Mouse (Mus musculus) gastrocnemius, postnatal 36 days (tissue): Measurements from ENCODE around the gene Hoxc4. TPM values are rescaled to one million over a fixed set of nuclear protein-coding genes. Genes with fewer than 3 reads are reported as not detected.

ENCODE experiments used
- DNase-seq, 2 experiments: peaks; one replicate each; pipeline ENCODE4 v3.0.0; 2022
- intact Hi-C: fragments of 180-260 bp; cut with DNase I; formaldehyde crosslinking; loops from one replicate; pipeline ENCODE4 v1.15.1; 2025
- total RNA-seq, 2 experiments: library from RNA; stranded (reverse); gene quantifications; 2 replicates each; pipeline ENCODE4 v1.2.3; 2021

The Hoxc4 gene
- total RNA-seq, 2 experiments from 2014 or later = 4.1 to 4.2 TPM

DNA sequence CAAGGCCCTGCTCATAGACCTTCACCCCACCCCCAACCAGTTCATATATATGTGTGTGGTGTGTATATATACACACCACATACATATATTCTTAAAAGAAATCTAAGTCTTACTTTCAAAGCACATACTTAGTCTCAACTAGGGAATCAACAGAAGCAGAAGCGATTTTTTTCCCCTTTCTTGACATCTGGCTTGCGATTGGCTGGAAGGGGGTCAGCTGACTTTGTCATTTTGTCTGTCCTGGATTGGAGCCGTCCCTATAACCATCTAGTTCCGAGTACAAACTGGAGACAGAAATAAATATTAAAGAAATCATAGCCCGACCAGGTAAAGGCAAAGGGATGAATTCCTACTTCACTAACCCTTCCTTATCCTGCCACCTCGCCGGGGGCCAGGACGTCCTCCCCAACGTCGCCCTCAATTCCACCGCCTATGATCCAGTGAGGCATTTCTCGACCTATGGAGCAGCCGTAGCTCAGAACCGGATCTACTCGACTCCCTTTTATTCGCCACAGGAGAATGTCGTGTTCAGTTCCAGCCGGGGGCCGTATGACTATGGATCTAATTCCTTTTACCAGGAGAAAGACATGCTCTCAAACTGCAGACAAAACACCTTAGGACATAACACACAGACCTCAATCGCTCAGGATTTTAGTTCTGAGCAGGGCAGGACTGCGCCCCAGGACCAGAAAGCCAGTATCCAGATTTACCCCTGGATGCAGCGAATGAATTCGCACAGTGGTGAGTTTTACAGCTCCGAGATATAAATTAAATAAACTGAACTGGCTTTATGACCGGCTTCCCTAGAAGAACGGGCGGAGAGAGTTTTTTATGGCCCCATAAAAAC, 9.2 kb upstream of the Hoxc4 start:
- no peak for DNase-seq
- intact Hi-C loops = loop anchor here (5.0 kb wide), 1 partner anchor 158 kb away; the partner anchor contains the start of gene Smug1

DNA sequence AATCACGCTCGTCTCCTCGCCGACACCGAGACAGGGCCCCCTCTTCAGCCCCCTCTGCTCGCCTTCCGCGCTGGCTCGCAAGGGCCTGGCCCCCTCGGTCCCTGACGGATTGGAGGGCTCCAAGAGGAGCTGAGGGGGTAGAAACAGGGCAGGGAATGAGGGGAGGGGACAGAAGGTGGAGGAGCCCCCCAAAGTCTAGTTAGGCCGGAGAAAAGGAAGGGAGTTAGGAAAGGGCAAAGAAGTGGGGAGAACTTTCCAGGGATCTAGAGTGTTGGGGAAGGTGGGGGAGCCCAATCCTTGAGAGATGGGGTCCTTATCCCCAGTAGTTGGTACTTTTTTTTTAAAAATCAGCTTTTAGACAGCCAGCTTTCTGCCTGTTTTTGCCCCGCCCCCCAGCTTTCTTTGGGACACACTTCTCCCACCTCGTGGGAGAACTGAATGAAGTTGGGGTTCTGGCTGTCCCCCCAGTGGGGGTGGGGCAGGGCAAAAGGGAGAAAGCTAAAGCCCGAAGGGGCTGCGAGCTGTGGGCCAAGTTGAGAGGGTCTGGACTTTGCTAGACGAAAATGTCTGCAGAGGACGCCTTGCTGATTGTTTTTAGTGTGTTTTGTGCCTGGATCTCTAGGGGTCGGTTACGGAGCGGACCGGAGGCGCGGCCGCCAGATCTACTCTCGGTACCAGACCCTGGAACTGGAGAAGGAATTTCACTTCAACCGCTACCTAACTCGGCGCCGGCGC, 8.5 kb upstream of the Hoxc4 start:
- intact Hi-C loops = loop anchor here (5.0 kb wide), 1 partner anchor 157 kb away; the partner anchor contains the start of gene Smug1
- no peak for DNase-seq

DNA sequence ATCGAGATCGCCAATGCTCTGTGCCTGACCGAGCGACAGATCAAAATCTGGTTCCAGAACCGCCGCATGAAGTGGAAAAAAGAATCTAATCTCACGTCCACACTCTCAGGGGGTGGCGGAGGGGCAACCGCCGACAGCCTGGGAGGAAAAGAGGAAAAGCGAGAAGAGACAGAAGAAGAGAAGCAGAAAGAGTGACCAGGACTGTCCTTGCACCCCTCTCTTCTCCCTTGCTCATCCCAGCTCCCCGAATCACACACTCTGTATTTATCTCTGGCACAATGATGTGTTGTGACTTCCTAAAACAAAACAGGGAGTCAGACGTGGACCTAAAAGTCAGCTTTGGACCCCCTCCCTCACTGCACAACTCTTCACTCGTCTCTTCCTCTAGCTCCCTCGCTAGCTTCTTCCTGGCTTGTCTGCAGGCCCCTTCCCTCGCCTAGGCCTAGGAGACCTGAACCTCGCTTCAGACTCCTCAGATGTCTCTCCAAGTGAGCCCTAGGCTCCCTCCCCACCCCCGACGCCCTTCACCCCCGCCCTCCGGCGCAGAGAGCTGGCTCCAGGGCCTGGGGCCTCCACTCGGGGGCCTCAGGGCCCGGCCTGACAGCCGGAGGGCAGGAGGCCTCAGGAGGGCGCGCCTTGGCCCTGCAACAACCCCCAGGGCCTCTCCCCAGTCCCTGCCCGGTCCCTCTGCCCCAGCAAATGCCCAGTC, 7.7 kb upstream of the Hoxc4 start:
- no peak for DNase-seq
- intact Hi-C loops = loop anchor here (5.0 kb wide), 1 partner anchor 156 kb away; the partner anchor contains the start of gene Smug1

DNA sequence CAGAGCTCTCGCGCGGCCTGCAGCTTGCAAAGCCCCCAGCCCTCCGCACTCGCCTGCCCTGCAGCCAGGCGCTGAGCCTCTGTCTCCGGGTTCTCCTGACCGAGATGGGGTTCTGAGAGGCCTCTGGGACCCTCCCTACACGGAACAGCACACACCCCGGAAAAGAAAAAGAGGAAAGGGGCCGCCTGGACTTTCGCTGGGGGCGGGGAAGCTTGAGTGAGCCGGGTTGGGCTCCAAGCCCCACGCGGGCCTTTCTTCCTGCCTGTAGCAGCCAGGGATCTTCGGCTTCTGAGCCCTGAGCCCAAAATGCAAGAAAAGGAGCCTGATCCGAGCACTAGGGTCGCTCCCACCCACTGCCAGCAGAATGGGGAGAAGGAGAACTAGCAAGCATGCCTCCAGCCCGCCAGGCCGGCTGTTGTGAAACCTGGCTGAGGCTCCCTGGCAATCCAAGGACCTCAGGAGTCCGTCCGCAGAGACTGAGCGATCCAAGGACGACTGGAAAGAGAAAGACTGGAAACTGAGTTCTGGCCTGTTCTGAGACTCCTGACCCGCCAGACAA, 6.7 kb upstream of the Hoxc4 start:
- no peak for DNase-seq
- intact Hi-C loops = loop anchor here (2.0 to 5.0 kb wide), 2 partner anchors 109 to 155 kb away; partner anchors contain the start of gene Smug1

DNA sequence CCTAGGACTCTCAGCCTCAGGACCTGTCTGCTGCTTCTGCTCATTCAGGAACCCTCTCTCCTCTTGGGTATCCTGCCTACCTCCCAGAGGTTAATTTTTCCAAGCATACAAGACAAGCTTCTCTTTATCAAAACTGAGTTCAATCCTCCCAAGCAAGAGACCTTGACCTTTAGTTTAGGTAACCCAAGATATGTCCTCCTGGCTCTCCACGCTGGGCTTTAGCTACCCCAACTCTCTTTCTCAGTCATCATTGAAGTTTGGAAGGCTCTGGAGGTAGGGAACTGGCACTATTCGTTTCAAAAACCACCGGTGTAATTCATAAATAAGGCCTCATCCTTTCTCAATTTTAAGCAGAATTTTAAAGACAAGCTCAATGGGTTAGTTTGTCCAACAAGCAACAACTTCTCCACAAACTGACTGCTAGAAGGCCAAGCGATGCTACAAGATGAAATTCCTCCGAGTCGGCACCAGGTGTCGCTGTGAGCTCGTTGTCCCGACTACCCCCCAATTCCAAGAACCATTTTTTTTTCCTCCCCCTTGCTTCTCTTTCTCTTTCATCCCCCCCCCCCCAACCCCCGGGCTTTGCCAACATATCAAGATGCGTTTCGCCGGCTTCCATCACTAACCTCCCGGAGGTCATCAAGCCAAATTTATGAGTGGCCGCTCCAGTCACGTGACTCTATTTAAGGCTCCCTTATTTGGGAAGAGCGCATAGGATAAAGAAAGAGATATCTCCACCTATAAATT, 5.3 kb upstream of the Hoxc4 start:
- no peak for DNase-seq
- intact Hi-C loops = loop anchor here (2.0 to 5.0 kb wide), 2 partner anchors 107 to 154 kb away; partner anchors contain the start of gene Smug1

DNA sequence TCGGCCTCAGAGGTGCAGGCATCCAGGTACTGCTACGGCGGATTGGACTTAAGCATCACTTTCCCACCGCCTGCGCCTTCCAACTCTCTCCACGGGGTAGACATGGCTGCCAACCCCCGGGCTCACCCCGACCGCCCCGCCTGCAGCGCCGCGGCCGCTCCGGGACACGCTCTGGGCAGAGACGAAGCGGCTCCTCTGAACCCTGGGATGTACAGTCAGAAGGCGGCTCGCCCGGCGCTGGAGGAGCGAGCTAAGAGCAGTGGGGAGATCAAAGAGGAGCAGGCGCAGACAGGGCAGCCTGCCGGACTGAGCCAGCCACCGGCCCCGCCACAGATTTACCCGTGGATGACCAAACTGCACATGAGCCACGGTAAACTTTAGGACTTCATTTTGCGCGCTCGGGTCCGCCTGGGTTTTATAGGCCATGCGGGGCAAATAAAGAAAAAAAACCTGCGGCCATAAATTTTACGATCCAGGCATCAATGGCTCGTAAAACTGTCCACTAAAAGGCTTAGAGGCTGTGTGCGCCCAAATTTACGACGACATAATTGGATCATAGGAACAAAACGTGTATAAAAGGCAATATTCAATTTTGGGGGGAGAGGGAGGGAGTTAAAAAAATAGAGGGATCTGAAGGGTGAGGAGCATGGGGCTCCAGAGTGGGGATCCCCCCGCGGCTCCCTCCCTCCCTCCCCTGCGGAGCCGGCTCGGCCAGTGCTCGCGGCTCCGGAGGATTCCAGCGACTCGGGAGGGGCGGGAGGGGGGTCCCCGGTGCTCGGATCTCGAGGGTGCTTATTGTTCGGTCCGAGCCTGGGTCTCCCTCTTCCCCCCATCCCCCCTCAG, 4.3 kb upstream of the Hoxc4 start:
- intact Hi-C loops = loop anchor here (5.0 kb wide), 1 partner anchor 153 kb away; the partner anchor contains the start of gene Smug1
- peak in 1 of 2 experiments; percentile 43 for DNase-seq

DNA sequence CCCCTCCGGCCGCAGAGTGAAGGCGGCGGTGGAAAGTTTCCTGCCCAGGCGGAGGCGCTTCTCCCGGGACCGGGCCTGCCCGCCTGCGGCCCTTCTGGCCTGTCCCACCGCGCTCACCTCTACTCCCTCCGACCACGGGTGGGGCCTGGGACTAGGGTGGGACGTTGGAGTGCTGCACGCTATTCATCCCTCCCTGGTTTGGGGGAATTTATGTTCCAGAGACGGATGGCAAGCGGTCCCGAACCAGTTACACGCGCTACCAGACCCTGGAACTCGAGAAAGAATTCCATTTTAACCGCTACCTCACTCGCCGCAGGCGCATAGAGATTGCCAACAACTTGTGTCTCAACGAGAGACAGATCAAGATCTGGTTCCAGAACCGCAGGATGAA, 3.7 kb upstream of the Hoxc4 start:
- intact Hi-C loops = no loop called here
- no peak for DNase-seq

DNA sequence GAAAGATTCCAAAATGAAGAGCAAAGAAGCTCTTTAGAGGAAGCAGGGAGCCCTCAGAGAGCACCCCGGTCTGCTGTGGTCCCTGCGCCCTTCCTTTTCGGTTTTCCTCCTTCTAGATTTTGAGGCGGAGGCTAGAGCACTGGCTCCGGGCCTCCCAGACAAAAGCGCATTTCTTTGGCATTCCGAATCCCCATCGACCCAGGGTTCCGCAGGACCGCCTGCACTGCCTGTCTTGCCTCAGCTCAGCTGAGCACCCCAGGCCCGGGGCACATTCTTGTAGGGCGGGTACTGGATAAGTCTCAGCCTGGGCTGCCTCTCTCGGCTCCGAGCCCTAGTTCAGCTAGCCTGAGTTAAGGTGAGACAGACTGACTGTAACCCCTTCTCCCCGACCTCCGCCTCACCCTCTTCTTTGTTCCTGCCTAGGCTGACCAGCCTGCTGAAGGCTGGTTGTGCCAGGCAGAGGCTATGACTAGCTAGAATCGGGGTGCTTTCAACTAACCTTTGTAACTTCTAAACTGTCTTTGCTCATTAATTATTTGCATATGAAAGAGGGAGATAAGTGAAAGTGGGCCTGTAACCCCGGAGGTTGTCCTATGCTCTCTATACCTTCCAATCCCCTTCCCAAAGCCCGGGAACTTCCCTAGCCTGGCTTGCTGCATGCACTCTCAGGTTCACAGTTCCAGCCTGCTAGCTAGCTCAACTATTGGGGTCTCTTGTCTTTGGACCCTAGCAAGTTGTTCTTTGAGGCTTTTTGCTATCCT, 3.1 kb upstream of the Hoxc4 start:
- intact Hi-C loops = no loop called here

DNA sequence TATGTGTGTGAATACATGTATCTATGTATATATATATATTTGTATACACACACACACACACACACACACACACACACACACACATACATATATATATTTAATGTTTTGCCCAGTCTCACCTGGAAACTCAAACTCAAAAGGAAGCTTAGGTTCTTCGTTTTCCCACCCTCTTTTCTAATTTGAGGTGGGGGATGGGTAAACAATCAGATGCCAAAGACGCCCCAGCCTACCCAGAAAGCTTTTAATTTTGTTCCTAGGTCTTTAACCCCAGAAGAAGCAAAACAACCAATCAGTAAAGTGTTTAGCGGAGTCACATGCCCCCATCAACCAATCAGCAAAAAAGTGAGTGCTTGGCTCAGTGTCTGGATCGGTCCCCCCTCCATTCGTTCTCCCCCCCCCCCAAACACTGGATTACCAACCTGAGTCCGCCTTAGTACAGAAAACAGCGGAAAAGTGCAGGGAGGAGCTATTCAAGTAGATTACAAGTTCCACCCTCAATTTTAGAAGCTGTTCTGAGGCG, 2.2 kb downstream of the Hoxc4 start:
- intact Hi-C loops = loop anchor here (5.0 kb wide), 1 partner anchor 46 kb away; no protein-coding TSS in a partner anchor

More for the DNA sequence above, 3.1 kb upstream of the Hoxc4 start:
- no peak for DNase-seq

DNA sequence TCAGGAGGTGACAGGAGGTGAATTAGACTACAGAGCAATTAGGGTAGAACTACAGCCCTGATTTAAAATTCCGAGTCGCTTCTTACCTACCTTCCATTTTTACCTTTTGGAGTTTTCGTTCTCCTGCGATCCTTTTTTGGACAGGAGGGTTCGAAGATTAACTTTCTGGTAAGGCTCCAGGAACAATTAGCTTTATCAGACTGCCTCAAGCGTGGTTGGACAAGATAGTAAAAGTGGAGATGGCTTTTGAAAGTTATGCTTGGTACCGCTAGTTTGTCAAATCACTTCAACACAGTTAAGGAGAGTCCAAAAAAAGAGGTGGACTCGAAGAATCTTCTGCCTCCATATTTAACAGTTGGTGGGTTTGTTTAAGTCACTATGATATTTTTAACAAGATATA, 2.8 kb downstream of the Hoxc4 start:
- intact Hi-C loops = loop anchor here (5.0 kb wide), 1 partner anchor 46 kb away; no protein-coding TSS in a partner anchor
- no peak for DNase-seq

More for the DNA sequence above, 2.2 kb downstream of the Hoxc4 start:
- DNase-seq = no peak

DNA sequence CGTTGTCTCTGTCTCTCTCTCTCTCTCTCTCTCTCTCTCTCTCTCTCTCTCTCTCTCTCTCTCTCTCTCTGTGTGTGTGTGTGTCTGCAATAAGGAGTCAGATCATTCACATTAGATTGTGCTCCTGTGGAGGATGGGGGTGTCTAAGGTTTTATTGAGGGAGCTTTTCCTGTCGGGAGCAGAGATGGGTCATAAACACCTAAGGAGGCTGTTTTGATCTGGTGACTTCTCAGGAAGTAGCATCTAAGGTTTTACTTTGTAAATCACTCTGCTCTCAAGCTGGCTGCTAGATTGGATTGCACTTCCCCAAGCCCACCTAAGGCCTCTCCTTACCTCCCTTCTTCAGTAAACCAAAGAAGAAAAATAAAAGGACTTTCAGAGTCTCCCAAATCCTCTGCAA, 5.4 kb downstream of the Hoxc4 start:
- DNase-seq = no peak
- intact Hi-C loops = loop anchor here (5.0 kb wide), 1 partner anchor 43 kb away; no protein-coding TSS in a partner anchor

DNA sequence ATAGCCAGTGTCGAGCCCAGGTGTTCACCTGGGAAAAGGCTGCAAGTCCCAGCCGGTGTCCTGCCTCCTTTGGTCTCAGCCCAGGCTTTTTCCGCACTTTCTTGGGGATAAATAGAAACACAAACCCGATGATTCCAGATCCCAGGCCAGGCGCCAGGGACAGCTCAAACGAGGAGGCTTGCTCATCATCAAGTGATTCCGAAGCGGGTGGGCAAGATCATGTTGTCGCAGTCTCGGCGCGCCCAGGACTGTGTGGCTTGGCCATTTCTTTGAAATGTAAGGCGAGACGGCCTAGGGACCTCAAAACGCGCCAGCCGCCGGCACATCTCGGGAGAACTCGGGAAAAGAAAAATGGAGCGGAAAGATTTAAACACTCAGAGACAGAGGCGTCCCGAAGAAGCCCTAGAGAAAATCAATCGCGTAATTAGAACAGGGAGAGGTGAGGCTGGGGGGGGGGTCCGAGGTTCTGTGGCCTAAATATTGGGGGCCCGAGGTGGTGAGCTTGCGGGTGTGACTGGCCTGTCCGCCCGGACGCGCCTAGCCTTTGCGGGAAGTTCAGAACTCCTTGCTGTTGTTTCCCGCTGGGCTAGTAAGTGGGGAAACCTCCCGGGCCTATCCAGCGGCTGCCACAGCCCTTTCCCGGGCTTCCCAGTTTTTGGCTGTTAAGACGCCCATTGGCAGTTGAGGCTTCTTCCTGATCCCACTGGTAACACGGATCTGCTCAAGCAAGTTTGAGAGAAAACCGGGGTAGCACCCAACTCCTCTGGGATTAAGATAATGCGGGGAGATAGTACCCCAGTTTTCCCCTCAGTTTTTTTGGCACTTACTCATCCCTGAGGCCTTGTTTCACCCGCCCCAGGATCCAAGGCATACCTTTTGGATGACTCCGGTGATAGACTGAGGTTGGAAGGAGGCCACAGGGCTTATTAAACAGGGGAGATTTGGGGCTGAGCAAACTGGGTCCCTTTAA, 8.8 kb downstream of the Hoxc4 start:
- intact Hi-C loops = no loop called here
- DNase-seq = peak; percentile 51 to 64

DNA sequence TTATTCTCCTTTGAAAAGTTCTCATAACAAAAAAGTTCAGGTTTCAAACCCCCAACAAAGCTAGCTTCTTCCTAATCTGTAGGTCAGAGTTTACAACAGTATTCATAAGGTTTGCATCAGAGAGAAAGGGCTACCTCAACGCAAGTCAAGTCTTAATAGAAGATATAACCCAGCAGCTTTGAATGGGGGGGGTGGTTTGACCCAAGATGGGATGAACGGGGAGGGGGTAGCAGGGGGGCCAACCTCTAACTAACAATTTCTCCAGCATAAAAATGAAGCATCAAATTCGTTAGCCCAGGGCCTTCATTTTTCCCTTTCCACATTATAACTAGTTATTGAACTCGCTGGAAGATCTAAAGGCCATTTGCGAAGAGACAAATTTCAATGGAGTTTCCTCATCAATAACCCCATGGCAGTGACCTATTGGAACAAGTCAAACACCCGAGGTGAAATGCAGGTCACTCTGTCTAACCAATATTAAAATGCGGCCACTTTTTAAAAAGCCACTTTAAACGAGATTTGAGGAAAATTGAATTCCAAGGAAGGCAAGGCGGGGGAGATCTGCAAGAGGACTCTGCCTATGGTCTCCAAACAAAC, 10.3 kb downstream of the Hoxc4 start:
- intact Hi-C loops = no loop called here
- no peak for DNase-seq

DNA sequence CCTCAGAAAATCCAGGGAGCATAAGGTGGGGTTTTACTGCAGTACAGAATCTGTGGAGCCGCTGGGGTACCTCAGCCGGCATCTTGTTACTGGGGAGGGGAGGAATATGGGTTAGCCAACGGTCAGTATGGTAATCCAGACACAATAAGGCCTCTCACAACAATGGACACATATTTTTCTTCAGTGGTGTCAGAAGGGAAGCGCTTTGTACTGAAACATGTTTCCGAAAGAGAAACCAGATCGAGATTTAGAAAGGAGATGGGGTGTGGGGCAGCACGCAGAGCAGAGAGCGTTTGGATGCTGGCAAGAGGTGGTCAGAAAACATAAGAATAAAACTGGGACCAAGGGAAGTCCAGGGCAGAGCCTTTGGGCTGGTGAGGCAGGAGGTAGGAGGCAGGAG, 11.4 kb downstream of the Hoxc4 start:
- intact Hi-C loops = no loop called here
- no peak for DNase-seq

DNA sequence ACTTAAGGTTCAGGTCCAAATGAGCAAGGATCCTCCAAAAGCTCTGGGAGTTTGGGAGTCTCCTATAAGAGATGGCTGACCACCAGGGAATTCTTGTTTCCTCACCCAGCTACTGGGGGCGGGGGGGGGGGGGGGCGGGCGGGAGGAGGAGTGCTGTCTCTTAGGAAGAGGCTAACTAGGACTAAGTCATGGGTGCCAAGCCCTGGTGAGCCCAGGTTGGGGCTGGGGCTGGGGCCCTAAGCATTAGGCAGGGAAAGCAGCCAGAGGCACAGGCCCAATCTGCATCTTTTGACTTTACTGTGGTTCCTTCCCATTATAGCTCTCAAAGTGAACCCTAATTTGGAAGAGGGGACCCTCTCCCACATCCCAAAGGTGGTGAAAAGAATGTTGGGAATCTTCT, 13.4 kb downstream of the Hoxc4 start:
- intact Hi-C loops = no loop called here

More for the DNA sequence above, 13.4 kb downstream of the Hoxc4 start:
- no peak for DNase-seq
